Mouse (Mus musculus) duodenum, adult 2 months (tissue): ENCODE data around the gene 4921501E09Rik. TPM values are rescaled to one million over a fixed set of nuclear protein-coding genes. Genes with fewer than 3 reads are reported as not detected.

ENCODE experiments used
- polyA plus RNA-seq: library from polyadenylated mRNA; depleted of rRNA; stranded (reverse); fragments of >200 nt; gene quantifications from 2 replicates; pipeline ENCODE4 v1.2.3, GENCODE M21; 2012; ENCODE audit warnings: low replicate concordance; rRNA removed

The 4921501E09Rik gene
- polyA plus RNA-seq = not detected in 2 replicates

DNA sequence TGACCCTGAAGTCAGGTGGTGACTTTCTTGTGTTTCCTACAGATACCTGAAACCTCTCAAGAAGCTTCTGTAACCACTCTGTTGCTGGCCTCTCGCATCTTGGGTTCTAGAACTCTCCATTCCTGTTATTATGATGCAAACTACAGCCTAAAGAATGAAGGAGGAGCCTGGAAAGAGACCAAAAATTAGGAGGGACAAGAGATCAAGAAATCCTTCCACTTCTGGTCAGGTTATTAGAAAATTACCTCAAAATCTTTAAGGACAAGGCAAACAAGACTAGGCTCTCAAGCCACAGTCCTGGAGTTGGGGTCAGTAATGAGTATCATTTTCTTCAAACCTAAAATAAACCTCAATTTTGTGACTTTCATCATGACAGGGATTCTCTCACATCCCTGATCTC lies at the start of gene 4921501E09Rik:
Gene 4921501E09Rik (minus strand): TSS at position 101 of the 400 bp plus-strand sequence.

GRCm38 (mm10) chr17:33089220-33089949 lies 21.5 kb upstream of the 4921501E09Rik start, which contains the start of gene Zfp563:
TSS of gene Zfp563 (plus strand) at chr17:33089310.

DNA sequence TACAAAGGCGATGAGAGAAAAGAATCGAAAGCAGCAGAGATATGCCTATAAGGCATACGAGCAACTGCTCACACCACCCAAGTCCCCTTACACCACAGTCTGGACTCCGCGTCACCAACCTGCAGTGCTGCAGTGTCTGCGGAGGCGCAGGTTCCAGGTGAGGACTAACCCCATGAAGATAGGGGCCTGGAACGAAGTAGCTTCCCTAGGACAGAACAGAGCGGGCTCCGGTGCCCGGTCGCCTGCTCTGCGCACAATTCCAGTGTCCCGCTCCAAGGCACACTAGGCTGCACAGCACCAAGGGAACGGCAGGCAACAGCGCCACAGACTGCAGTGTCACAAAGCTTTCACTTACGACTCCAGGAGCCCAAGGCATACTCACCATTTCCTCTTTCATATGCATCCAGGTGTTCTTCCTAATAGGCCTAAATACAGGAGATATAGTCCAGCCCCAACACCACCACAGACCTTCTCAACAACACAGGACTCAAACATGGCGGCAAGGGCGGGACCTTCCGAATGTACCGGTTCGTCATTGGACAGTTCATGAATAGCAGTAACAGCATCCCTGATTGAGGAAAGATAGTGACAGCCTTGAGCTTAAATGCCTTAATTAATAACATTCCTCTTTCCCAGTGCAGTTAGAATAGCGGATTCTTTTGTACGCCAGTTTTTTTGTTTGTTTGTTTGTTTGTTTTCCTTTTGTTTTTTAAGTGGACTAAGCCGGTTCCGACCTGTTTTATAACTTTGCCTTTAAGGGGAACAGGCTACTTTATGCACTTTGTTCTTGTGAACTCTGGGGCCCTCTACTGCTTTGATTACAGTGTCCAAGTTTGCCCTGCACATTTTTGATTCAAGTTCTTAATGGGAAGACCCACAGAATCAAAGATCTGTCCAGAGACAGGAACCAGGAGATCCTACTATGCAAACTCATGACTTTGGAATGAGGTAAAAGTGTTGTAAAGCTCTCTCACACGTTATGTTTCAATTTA lies 34.7 kb downstream of the 4921501E09Rik start, which contains the start of gene Zfp763:
Gene Zfp763 (minus strand): TSS at position 503 of the 992 bp plus-strand sequence.

Other genes starting within 250 kb of the 4921501E09Rik start
- 0.75 and 1.4 TPM in 2 replicates for gene Zfp799, start 237.8 kb downstream of the 4921501E09Rik start, polyA plus RNA-seq
- 0.14 and 0.19 TPM in 2 replicates for gene Zfp870, start 176.4 kb downstream of the 4921501E09Rik start, polyA plus RNA-seq
- gene Cyp4f14, start 150.7 kb downstream of the 4921501E09Rik start, polyA plus RNA-seq = 359 and 1,122 TPM in 2 replicates
- gene Cyp4f13, start 120.7 kb downstream of the 4921501E09Rik start, polyA plus RNA-seq = 85.5 and 132 TPM in 2 replicates
- 0.12 and 0.14 TPM in 2 replicates for gene Zfp472, start 102.2 kb downstream of the 4921501E09Rik start, polyA plus RNA-seq
- gene Zfp952, start 74.9 kb downstream of the 4921501E09Rik start, polyA plus RNA-seq = 0.45 and 0.47 TPM in 2 replicates
- gene Zfp763, start 34.7 kb downstream of the 4921501E09Rik start, polyA plus RNA-seq = 0.02 TPM in 1 of 2 replicates, not detected in the other
- 0.26 and 0.46 TPM in 2 replicates for gene Zfp563, start 21.3 kb upstream of the 4921501E09Rik start, polyA plus RNA-seq
- gene Morc2b, start 71.6 kb upstream of the 4921501E09Rik start, polyA plus RNA-seq = not detected in 2 replicates
- gene Olfr55, start 100.4 kb upstream of the 4921501E09Rik start, polyA plus RNA-seq = not detected in 2 replicates
- not detected in 2 replicates for gene Olfr239, start 123.2 kb upstream of the 4921501E09Rik start, polyA plus RNA-seq
- gene Olfr1564, start 153.6 kb upstream of the 4921501E09Rik start, polyA plus RNA-seq = not detected in 2 replicates
- gene Zfp955a, start 187.1 kb upstream of the 4921501E09Rik start, polyA plus RNA-seq = 0.06 and 0.11 TPM in 2 replicates
- gene Olfr63, start 196.6 kb upstream of the 4921501E09Rik start, polyA plus RNA-seq = not detected in 2 replicates
- 0.31 and 0.41 TPM in 2 replicates for gene Zfp955b, start 221.5 kb upstream of the 4921501E09Rik start, polyA plus RNA-seq